Mouse (Mus musculus) kidney, postnatal 10 days (tissue): ENCODE measurements around the gene Slc22a23.
A peak's percentile ranks its signal among the peaks of the same experiment; 100 is the strongest.

ENCODE experiments used
- DNase-seq: peaks from one replicate; pipeline ENCODE4 v3.0.0; 2021; ENCODE audit warnings: mixed read lengths

Gene Slc22a23

GRCm38 (mm10) chr13:34343719-34344375, 1.1 kb downstream of the Slc22a23 start:
- peak; percentile 34 for DNase-seq

GRCm38 (mm10) chr13:34342286-34342890, 2.6 kb downstream of the Slc22a23 start:
- no peak for DNase-seq

GRCm38 (mm10) chr13:34336895-34337294, 8.1 kb downstream of the Slc22a23 start:
- no peak for DNase-seq

- DNase-seq: no peak
These were observed 10.1 kb downstream of the Slc22a23 start for GRCm38 (mm10) chr13:34334847-34335246.

GRCm38 (mm10) chr13:34332762-34333161, 12.2 kb downstream of the Slc22a23 start:
- DNase-seq: no peak

- DNase-seq: no peak
These were observed 13.4 kb downstream of the Slc22a23 start for GRCm38 (mm10) chr13:34331399-34332186.

- DNase-seq: no peak
These were observed 15.4 kb downstream of the Slc22a23 start for GRCm38 (mm10) chr13:34329589-34329988.

- DNase-seq: no peak
These were observed 18.0 kb downstream of the Slc22a23 start for GRCm38 (mm10) chr13:34326992-34327391.

GRCm38 (mm10) chr13:34323361-34323760, 21.6 kb downstream of the Slc22a23 start:
- no peak for DNase-seq

- DNase-seq: no peak
These were observed 24.5 kb downstream of the Slc22a23 start for GRCm38 (mm10) chr13:34320482-34320881.

GRCm38 (mm10) chr13:34317051-34317450, 27.9 kb downstream of the Slc22a23 start:
- DNase-seq: peak; percentile 65

GRCm38 (mm10) chr13:34316511-34316910, 28.5 kb downstream of the Slc22a23 start:
- no peak for DNase-seq

GRCm38 (mm10) chr13:34313033-34313491, 31.9 kb downstream of the Slc22a23 start:
- no peak for DNase-seq

GRCm38 (mm10) chr13:34312346-34313002, 32.5 kb downstream of the Slc22a23 start:
- DNase-seq: no peak

GRCm38 (mm10) chr13:34311593-34311992, 33.4 kb downstream of the Slc22a23 start:
- no peak for DNase-seq

GRCm38 (mm10) chr13:34308604-34308927, 36.4 kb downstream of the Slc22a23 start:
- DNase-seq: no peak

- DNase-seq: no peak
These were observed 37.0 kb downstream of the Slc22a23 start for GRCm38 (mm10) chr13:34307696-34308603.

GRCm38 (mm10) chr13:34305964-34306671, 38.9 kb downstream of the Slc22a23 start:
- no peak for DNase-seq

- DNase-seq: peak; percentile 55
These were observed 40.1 kb downstream of the Slc22a23 start for GRCm38 (mm10) chr13:34304896-34305295.

- peak; percentile 37 for DNase-seq
These were observed 41.5 kb downstream of the Slc22a23 start for GRCm38 (mm10) chr13:34303386-34304016.

GRCm38 (mm10) chr13:34301585-34301984, 43.4 kb downstream of the Slc22a23 start:
- no peak for DNase-seq
